ENCODE assay signal across 8 mouse cellular contexts in genomic region chr6:114920523-114921445, GRCm38 (mm10). TPM values are rescaled to one million over a fixed set of nuclear protein-coding genes. Genes with fewer than 3 reads are reported as not detected.
A peak's percentile ranks its signal among the peaks of the same experiment; 100 is the strongest.
DNase-seq lines count a peak whose midpoint lies in the region; ATAC-seq and TF ChIP-seq lines count a peak whose summit lies in the region.

No protein-coding gene starts in this region.

- no peak for ATAC-seq in intestine, embryonic 14.5 days (replicated peaks; ENCODE audit: low FRiP score, low TSS enrichment, low read depth)
- peak; percentile 52 for ATAC-seq in neural tube, embryonic 13.5 days (ENCODE audit: low read depth)

- H3K36me3 ChIP-seq in C2C12 (ENCODE audit: control insufficient read depth, insufficient read depth) = peaks cover 3% of the 10 kb centered on the region
- H3K36me3 ChIP-seq in intestine, embryonic 14.5 days (ENCODE audit: control insufficient read depth, insufficient read depth, low read length) = peaks cover 7% of the 10 kb centered on the region; the same call in 1 of the 2 replicates
- no peaks in the 10 kb centered on the region for H3K36me3 ChIP-seq in neural tube, embryonic 13.5 days

- H3ac ChIP-seq in C2C12 (ENCODE audit: control insufficient read depth, insufficient read length, low read depth) = peak overlapping the region; percentile 68

- H3K4me3 ChIP-seq in C2C12 (ENCODE audit: insufficient read depth, poor library complexity, severe bottlenecking) = peak overlapping the region; percentile 68
- H3K4me3 ChIP-seq in intestine, embryonic 14.5 days (ENCODE audit: low read depth, low read length) = peak overlapping the region; percentile 97
- peak overlapping the region; percentile 51 for H3K4me3 ChIP-seq in neural tube, embryonic 13.5 days

- peaks cover 56% of the 10 kb centered on the region for H3K79me3 ChIP-seq in C2C12 (ENCODE audit: low read depth)

- 1% methylated on average over 17 of the region's 17 CpGs for WGBS in intestine, embryonic 14.5 days
- WGBS in neural tube, embryonic 13.5 days = 7% methylated on average over 17 of the region's 17 CpGs

- H3K27ac ChIP-seq in intestine, embryonic 14.5 days (ENCODE audit: low read depth) = peak overlapping the region; percentile 83
- peak overlapping the region; percentile 76 for H3K27ac ChIP-seq in neural tube, embryonic 13.5 days (replicated peaks)

- peak overlapping the region; percentile 62 for H3K4me2 ChIP-seq in intestine, embryonic 14.5 days (ENCODE audit: low read length)
- H3K4me2 ChIP-seq in neural tube, embryonic 13.5 days = peak overlapping the region; percentile 63

- H3K27me3 ChIP-seq in C2C12 (ENCODE audit: control insufficient read depth, insufficient read depth, insufficient read length) = no peaks in the 10 kb centered on the region
- no peaks in the 10 kb centered on the region for H3K27me3 ChIP-seq in intestine, embryonic 14.5 days (replicated peaks; ENCODE audit: control insufficient read depth, insufficient read depth, low read length)
- H3K27me3 ChIP-seq in neural tube, embryonic 13.5 days = no peaks in the 10 kb centered on the region

- no peaks in the 10 kb centered on the region for H3K9me3 ChIP-seq in intestine, embryonic 14.5 days (ENCODE audit: control insufficient read depth, low read length)
- H3K9me3 ChIP-seq in neural tube, embryonic 13.5 days = no peaks in the 10 kb centered on the region

- peaks cover 59% of the 10 kb centered on the region for H3K79me2 ChIP-seq in C2C12 (ENCODE audit: control insufficient read depth, insufficient read depth)

- H3K9ac ChIP-seq in intestine, embryonic 14.5 days (ENCODE audit: low read length) = peak overlapping the region; percentile 95
- H3K9ac ChIP-seq in neural tube, embryonic 13.5 days = peak overlapping the region; percentile 80

- TF ChIP-seq CTCF in C2C12 (IDR thresholded peaks at IDR 0.05; ENCODE audit: control insufficient read depth, insufficient read depth, insufficient read length) = no peak

- DNase-seq in adrenal gland, postnatal 36 days = peak; percentile 63 to 72
- DNase-seq in gastrocnemius, postnatal 25 days = peak; percentile 50
- peak; percentile 84 for DNase-seq in intestine, embryonic 14.5 days (ENCODE audit: low spot score)
- DNase-seq in lung, adult 18-20 months = peak; percentile 55 to 63
- no peak for DNase-seq in frontal cortex, postnatal 36 days (ENCODE audit: low spot score in 2 of 2)
- DNase-seq in urinary bladder, adult 2 months (ENCODE audit: low spot score) = no peak

- peaks cover 37% of the 10 kb centered on the region for H3K4me1 ChIP-seq in intestine, embryonic 14.5 days (replicated peaks; ENCODE audit: control insufficient read depth, insufficient read depth, low read length)
- peaks cover 58% of the 10 kb centered on the region for H3K4me1 ChIP-seq in neural tube, embryonic 13.5 days (replicated peaks)

TF ChIP-seq in C2C12, 6 proteins besides CTCF, POLR2A, EP300 and RAD21:
- peak; percentile 45 for TF ChIP-seq MAX (IDR thresholded peaks at IDR 0.05)
- peak; percentile 20 for TF ChIP-seq CEBPB (IDR thresholded peaks at IDR 0.05; ENCODE audit: low read depth)
- no peak for TF ChIP-seq MYOG (IDR thresholded peaks at IDR 0.05; ENCODE audit: control insufficient read depth, extremely low read depth, insufficient read length)
- no peak for TF ChIP-seq FOSL1 (IDR thresholded peaks at IDR 0.05; ENCODE audit: insufficient read depth, low read length, poor library complexity, severe bottlenecking)
- no peak for TF ChIP-seq MYOD1 (IDR thresholded peaks at IDR 0.05; ENCODE audit: control insufficient read depth, insufficient read length, low read depth)
- no peak for TF ChIP-seq USF1 (IDR thresholded peaks at IDR 0.05; ENCODE audit: low read depth)
TF ChIP-seq in C2C12: peak in this region for 2.

RNA-seq across cellular contexts. Expression of gene Vgll4, which starts 49.0 kb away (rescaled TPM):
- polyA plus RNA-seq in C2C12 (2012; fragmentation: generic; extraction: Trizol) = 30.7 TPM
- 10 to 100 TPM; 54.7 to 57.4 TPM for total RNA-seq in adrenal gland, postnatal 36 days (2021)
- total RNA-seq in gastrocnemius, postnatal 25 days (2021) = 10 to 100 TPM; 13.3 to 13.9 TPM
- polyA plus RNA-seq in intestine, embryonic 14.5 days (2014; fragmentation: Nextera tagmentation; extraction: Ambion mirVana) = 72.0 and 82.9 TPM in 2 replicates
- 60.6 and 65.2 TPM in 2 replicates for polyA plus RNA-seq in neural tube, embryonic 13.5 days (2015; fragmentation: Nextera tagmentation; extraction: Ambion mirVana)
- polyA plus RNA-seq in urinary bladder, adult 2 months (2012; rRNA removed) = 32.1 and 33.7 TPM in 2 replicates

Comparison
In these comparisons a context has a peak if more than half of its experiments do, and no peak if none do; other contexts are left out.
1. DNase-seq: peak in adrenal gland, postnatal 36 days (2 of 2), gastrocnemius, postnatal 25 days (single experiment), intestine, embryonic 14.5 days (single experiment) and lung, adult 18-20 months (2 of 2); none in frontal cortex, postnatal 36 days (0 of 2) and urinary bladder, adult 2 months (single experiment).
2. Peak in every context shown above with its lines, with median percentiles within 50 percentile points of each other: H3K4me3 ChIP-seq.